Mouse (Mus musculus) liver, embryonic 15.5 days (tissue): ENCODE results near the gene Pik3r4. TPM values are rescaled to one million over a fixed set of nuclear protein-coding genes. Genes with fewer than 3 reads are reported as not detected.

Experiments
- ATAC-seq: fragments of 200-750 bp; cut with Nextera tagmentation; 2 replicates; pipeline ENCODE4 v1.8.0; 2017; ENCODE audit warnings: moderate number of reproducible peaks, mild to moderate bottlenecking, moderate library complexity; ENCODE audit not compliant: insufficient read depth
- H3K27ac ChIP-seq: fragments of 300-500 bp; sonication (generic); replicated peaks from 2 replicates; pipeline ENCODE4 v1.5.1; 2015; ENCODE audit warnings: mild to moderate bottlenecking, inconsistent platforms
- H3K27me3 ChIP-seq: fragments of 300-500 bp; sonication (generic); 2 replicates; pipeline ENCODE4 v1.6.1; 2015; ENCODE audit warnings: mild to moderate bottlenecking, inconsistent platforms
- H3K36me3 ChIP-seq: fragments of 300-500 bp; sonication (generic); replicated peaks from 2 replicates; pipeline ENCODE4 v1.6.1; 2015; ENCODE audit warnings: moderate library complexity, mild to moderate bottlenecking, inconsistent platforms
- H3K4me1 ChIP-seq: fragments of 300-500 bp; sonication (generic); replicated peaks from 2 replicates; pipeline ENCODE4 v1.6.1; 2015; ENCODE audit warnings: inconsistent platforms
- H3K4me2 ChIP-seq: fragments of 300-500 bp; sonication (generic); 2 replicates; pipeline ENCODE4 v1.6.1; 2015; ENCODE audit warnings: moderate library complexity, mild to moderate bottlenecking, inconsistent platforms
- H3K4me3 ChIP-seq: fragments of 300-500 bp; sonication (generic); replicated peaks from 2 replicates; pipeline ENCODE4 v1.5.1; 2015; ENCODE audit warnings: mild to moderate bottlenecking, inconsistent platforms
- H3K9ac ChIP-seq: fragments of 300-500 bp; sonication (generic); 2 replicates; pipeline ENCODE4 v1.6.1; 2015; ENCODE audit warnings: moderate library complexity, mild to moderate bottlenecking, inconsistent platforms
- H3K9me3 ChIP-seq: fragments of 300-500 bp; sonication (generic); replicated peaks from 2 replicates; pipeline ENCODE4 v1.6.1; 2016; ENCODE audit warnings: inconsistent platforms
- WGBS: fragments of 180-500 bp; shearing (Covaris S2); methylation state at CpG from one replicate; pipeline ENCODE4 v1.1.7; 2015; ENCODE audit warnings: mixed read lengths; ENCODE audit not compliant: insufficient replicate concordance; 5-methylcytosine and 5-hydroxymethylcytosine counted together
- polyA plus RNA-seq: library from polyadenylated mRNA; unstranded; fragments of >200 nt; fragmentation: Nextera tagmentation; extraction: Ambion mirVana; gene quantifications from 2 replicates; pipeline ENCODE4 v1.2.1, GENCODE M21; 2015

The Pik3r4 gene
- polyA plus RNA-seq, 1 experiment from 2014 or later, result 5.3 TPM

DNA sequence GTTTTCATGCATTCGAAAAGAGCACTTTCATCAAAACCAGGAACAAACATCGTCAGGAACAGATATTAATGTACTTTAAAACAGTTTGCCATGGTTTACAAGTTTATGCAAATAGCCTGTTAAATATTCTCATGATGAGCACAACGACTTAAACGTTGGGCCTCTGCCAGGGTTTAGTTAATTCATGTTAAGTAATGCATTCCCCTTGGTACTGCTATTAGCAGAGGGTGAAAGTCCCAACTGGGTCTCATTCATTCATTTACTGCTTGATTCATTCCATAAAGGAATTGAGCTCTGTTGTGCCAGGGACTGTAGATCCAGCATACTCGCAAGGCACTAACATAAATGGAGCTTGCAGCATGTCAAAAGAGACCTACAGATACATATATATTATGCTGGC, 92.4 kb downstream of the Pik3r4 start:
- Histone ChIP-seq H3K27ac (no peak overlapping the region), H3K36me3 (no peaks in the 10 kb centered on the region), H3K9ac (no peak overlapping the region), H3K4me3 (no peak overlapping the region), H3K4me1 (no peaks in the 10 kb centered on the region), H3K27me3 (no peaks in the 10 kb centered on the region), H3K4me2 (no peak overlapping the region), H3K9me3 (no peaks in the 10 kb centered on the region)
- 53% methylated on average over 5 of the region's 5 CpGs for WGBS
- ATAC-seq, result no peak

Other genes with a start within 250 kb of the Pik3r4 start
- 4.1 TPM in 2 replicates for gene Aste1, start 247.6 kb upstream of the Pik3r4 start, polyA plus RNA-seq
- gene Nek11, start 247.5 kb upstream of the Pik3r4 start, polyA plus RNA-seq, result 0.05 TPM in 2 replicates
- 19.4 and 21.4 TPM in 2 replicates for gene Atp2c1, start 115.7 kb upstream of the Pik3r4 start, polyA plus RNA-seq
- 0.26 and 0.29 TPM in 2 replicates for gene Col6a6, start 185.2 kb downstream of the Pik3r4 start, polyA plus RNA-seq